Mouse (Mus musculus): ENCODE results near the gene Ift88. TPM values are rescaled to one million over a fixed set of nuclear protein-coding genes. Genes with fewer than 3 reads are reported as not detected.
A peak's percentile ranks its signal among the peaks of the same experiment; 100 is the strongest.

Gene Ift88
- polyA plus RNA-seq, 1 experiment from 2014 or later, result 15.4 TPM

GRCm38 (mm10) chr14:57395470-57395869 is 28.4 kb upstream of the Ift88 start:
- Histone ChIP-seq H3K27me3 (replicated peaks; ENCODE audit: control insufficient read depth, insufficient read depth, low read length) (no peaks in the 10 kb centered on the region), H3K4me2 (ENCODE audit: low read length) (no peak overlapping the region), H3K9me3 (replicated peaks; ENCODE audit: control insufficient read depth, low read length) (no peaks in the 10 kb centered on the region), H3K9ac (ENCODE audit: low read length) (no peak overlapping the region), H3K27ac (ENCODE audit: low read depth, low read length) (no peak overlapping the region), H3K36me3 (ENCODE audit: control insufficient read depth, insufficient read depth, low read length) (no peaks in the 10 kb centered on the region), H3K4me3 (ENCODE audit: low read depth, low read length) (no peak overlapping the region), H3K4me1 (ENCODE audit: control insufficient read depth, insufficient read depth, low read length) (0 out of 2 replicates have a peak, but pooled peaks cover 2% of the 10 kb centered on the region)
- DNase-seq (ENCODE audit: low spot score) (no peak), ATAC-seq (no peak)
- whole genome bisulfite sequencing, result 79% methylated on average over 2 of the region's 2 CpGs

DNA sequence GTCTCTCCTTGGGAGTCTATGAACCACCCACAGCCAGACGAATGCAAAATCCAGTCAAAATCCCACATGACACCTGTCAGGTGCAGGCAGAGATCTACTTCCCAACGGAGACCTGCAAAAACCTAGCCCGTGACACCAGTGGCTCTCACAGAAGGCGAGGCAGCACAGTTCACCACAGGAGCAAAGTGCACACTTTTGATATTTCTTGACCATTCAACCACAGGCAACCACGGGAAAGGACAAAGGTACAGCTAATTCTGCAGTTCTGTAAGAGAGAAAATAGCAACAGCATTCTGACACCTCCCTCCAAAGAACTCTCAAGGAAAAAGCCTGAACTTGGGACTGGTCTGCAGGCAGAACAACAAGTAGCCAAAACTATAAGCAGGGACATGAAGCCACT is 26.6 kb upstream of the Ift88 start:
- no peak overlapping the region for H3K4me2 ChIP-seq (ENCODE audit: low read length)
- WGBS, result 90% methylated on average over 5 of the region's 5 CpGs
- ATAC-seq (no peak), DNase-seq (ENCODE audit: low spot score) (no peak)
- no peak overlapping the region for H3K9ac ChIP-seq (ENCODE audit: low read length)
- H3K9me3 ChIP-seq (replicated peaks; ENCODE audit: control insufficient read depth, low read length), result no peaks in the 10 kb centered on the region
- H3K4me1 ChIP-seq (ENCODE audit: control insufficient read depth, insufficient read depth, low read length), result 0 out of 2 replicates have a peak, but pooled peaks cover 2% of the 10 kb centered on the region
- H3K27ac ChIP-seq (ENCODE audit: low read depth, low read length), result no peak overlapping the region
- H3K36me3 ChIP-seq (ENCODE audit: control insufficient read depth, insufficient read depth, low read length), result no peaks in the 10 kb centered on the region
- no peaks in the 10 kb centered on the region for H3K27me3 ChIP-seq (replicated peaks; ENCODE audit: control insufficient read depth, insufficient read depth, low read length)
- no peak overlapping the region for H3K4me3 ChIP-seq (ENCODE audit: low read depth, low read length)

DNA sequence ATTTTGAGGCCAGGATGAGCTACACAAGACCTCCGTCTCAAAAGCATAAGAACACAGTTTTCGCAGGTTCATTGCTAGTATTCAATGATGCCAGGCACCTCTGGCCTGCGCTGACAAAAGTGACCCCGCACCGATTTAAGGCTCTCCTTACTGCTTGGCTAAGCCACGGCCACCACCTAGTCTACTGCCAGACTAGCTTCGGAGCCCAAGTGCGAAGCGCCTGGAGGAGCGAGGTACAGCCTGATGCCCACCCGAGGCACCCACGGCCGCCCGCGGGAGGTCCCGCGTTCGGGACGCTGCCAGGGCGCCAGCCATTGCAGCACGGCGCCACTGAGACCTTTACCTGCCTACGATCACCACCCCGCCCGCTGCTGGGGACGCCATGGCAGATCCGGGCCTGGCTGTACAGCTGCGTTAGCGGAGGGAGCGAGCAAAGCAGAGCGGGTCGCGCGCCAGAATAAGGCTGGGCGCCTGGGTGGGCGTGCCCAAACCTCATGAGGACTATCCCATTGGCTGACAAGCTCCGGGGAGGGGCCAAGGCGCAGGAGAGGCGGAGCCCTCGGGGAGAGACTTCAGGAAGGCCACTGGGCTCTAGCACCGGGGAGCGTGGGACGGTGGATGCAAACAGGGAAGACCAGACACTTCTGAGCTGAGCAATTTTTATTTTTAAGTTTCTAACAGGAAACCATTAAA is 25.7 kb upstream of the Ift88 start, which contains the start of gene Cryl1:
Gene Cryl1, minus strand, starts transcription at position 465 of the 693 bp plus-strand sequence.
- H3K4me2 ChIP-seq (ENCODE audit: low read length), result peak within 1 kb of the TSS; percentile 73
- no peak within 1 kb of the TSS for H3K27ac ChIP-seq (ENCODE audit: low read depth, low read length)
- ATAC-seq (peak; percentile 100), DNase-seq (ENCODE audit: low spot score) (peak; percentile 97)
- H3K27me3 ChIP-seq (replicated peaks; ENCODE audit: control insufficient read depth, insufficient read depth, low read length), result no peaks in the 10 kb centered on the region
- H3K9ac ChIP-seq (ENCODE audit: low read length), result peak within 1 kb of the TSS; percentile 73
- peak within 1 kb of the TSS; percentile 55 for H3K4me3 ChIP-seq (ENCODE audit: low read depth, low read length)
- 0 out of 2 replicates have a peak, but pooled peaks cover 2% of the 10 kb centered on the region for H3K4me1 ChIP-seq (ENCODE audit: control insufficient read depth, insufficient read depth, low read length)
- H3K36me3 ChIP-seq (ENCODE audit: control insufficient read depth, insufficient read depth, low read length), result no peaks in the 10 kb centered on the region
- H3K9me3 ChIP-seq (replicated peaks; ENCODE audit: control insufficient read depth, low read length), result no peaks in the 10 kb centered on the region
- WGBS, result 3% methylated on average over 43 of the region's 43 CpGs

DNA sequence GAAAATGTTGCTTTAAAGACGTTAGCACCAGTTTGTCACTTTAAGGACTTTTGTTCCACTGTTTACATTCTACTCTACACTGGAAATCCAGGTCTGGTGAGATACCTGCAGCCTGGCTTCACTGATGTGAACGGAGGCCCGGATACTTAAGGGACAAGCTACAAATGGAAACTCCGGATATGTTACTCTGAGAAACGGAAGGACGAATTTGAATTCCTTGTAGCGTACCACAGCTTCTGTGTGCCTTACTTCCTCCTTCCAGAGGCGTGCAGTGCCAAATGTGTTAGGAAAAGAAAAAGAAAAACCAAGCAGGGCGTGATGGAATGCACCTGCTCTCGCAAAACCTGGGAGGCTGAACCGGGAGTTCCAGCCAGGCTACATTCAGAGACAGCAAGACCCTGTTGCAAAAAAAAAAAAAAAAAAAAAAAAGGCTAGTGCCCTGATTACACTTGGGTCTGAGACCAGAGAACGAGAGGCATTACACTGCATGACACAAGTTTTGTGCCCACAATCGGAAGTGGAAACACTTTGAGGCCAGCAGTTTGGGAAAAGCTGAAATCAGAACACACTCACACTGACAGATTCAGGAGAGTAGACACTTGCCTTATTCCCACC is 24.9 kb upstream of the Ift88 start:
- WGBS, result 19% methylated on average over 13 of the region's 13 CpGs
- no peaks in the 10 kb centered on the region for H3K9me3 ChIP-seq (replicated peaks; ENCODE audit: control insufficient read depth, low read length)
- peak overlapping the region; percentile 55 for H3K4me3 ChIP-seq (ENCODE audit: low read depth, low read length)
- peak overlapping the region; percentile 73 for H3K4me2 ChIP-seq (ENCODE audit: low read length)
- DNase-seq (ENCODE audit: low spot score) (peak; percentile 7), ATAC-seq (peak; percentile 5; the same call in 1 of the 2 replicates)
- no peaks in the 10 kb centered on the region for H3K27me3 ChIP-seq (replicated peaks; ENCODE audit: control insufficient read depth, insufficient read depth, low read length)
- 0 out of 2 replicates have a peak, but pooled peaks cover 2% of the 10 kb centered on the region for H3K4me1 ChIP-seq (ENCODE audit: control insufficient read depth, insufficient read depth, low read length)
- H3K27ac ChIP-seq (ENCODE audit: low read depth, low read length), result no peak overlapping the region
- peak overlapping the region; percentile 73 for H3K9ac ChIP-seq (ENCODE audit: low read length)
- H3K36me3 ChIP-seq (ENCODE audit: control insufficient read depth, insufficient read depth, low read length), result no peaks in the 10 kb centered on the region

GRCm38 (mm10) chr14:57402815-57403214 is 21.0 kb upstream of the Ift88 start:
- H3K4me2 ChIP-seq (ENCODE audit: low read length), result no peak overlapping the region
- DNase-seq (ENCODE audit: low spot score), result no peak
- no peaks in the 10 kb centered on the region for H3K9me3 ChIP-seq (replicated peaks; ENCODE audit: control insufficient read depth, low read length)
- no peak overlapping the region for H3K27ac ChIP-seq (ENCODE audit: low read depth, low read length)
- H3K4me1 ChIP-seq (ENCODE audit: control insufficient read depth, insufficient read depth, low read length), result 0 out of 2 replicates have a peak, but pooled peaks cover 2% of the 10 kb centered on the region
- no peak for ATAC-seq
- H3K4me3 ChIP-seq (ENCODE audit: low read depth, low read length), result no peak overlapping the region
- no peaks in the 10 kb centered on the region for H3K36me3 ChIP-seq (ENCODE audit: control insufficient read depth, insufficient read depth, low read length)
- no peaks in the 10 kb centered on the region for H3K27me3 ChIP-seq (replicated peaks; ENCODE audit: control insufficient read depth, insufficient read depth, low read length)
- H3K9ac ChIP-seq (ENCODE audit: low read length), result no peak overlapping the region

DNA sequence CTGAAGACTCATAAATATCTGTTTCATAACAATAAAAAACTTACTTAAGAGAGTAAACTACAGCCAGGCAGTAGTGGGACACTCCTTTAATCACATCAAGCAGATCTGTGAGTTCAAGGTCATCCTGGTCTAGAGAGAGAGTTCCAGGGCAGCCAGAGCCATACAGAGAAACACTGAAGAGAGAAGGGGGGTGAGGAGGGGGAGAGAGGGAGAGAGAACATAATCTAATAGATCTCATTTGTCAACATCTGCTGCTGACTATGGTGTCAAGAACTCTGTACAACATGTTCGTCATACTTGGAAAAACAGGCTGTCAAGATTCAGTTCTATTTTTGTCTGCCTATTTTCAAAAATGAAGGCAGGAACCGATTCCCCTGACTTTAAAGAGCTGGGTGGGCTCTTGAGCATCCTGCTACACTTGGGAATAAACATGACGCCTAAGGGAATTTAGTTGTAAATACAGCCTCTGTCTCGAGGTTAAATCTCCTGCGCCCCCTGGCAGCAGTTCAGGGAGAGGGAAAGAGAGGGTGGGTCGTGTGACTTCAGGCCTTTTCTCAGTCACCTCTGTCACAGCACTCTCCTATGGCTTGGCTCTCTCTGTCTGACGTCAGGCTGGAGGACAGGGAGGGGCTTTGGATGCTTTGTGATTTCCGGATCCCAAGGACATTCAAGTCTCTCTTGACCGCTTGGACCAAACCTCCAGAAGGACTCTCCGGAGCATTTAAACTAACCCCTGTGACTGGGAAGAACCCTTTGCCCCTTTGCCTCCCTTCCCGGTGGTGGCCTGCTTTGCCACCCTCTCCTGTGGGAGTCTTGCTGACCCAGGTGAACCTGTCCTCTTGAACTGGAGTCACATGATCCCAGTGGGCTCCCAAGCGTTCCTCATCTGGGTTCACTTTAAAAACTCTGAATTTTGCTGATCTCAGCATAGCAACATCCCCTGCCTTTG is 16.5 kb upstream of the Ift88 start:
- peak overlapping the region; percentile 10; the same call in 1 of the 2 replicates for H3K4me2 ChIP-seq (ENCODE audit: low read length)
- ATAC-seq (peak; percentile 44), DNase-seq (ENCODE audit: low spot score) (peak; percentile 55)
- H3K27me3 ChIP-seq (replicated peaks; ENCODE audit: control insufficient read depth, insufficient read depth, low read length), result no peaks in the 10 kb centered on the region
- no peak overlapping the region for H3K9ac ChIP-seq (ENCODE audit: low read length)
- no peak overlapping the region for H3K4me3 ChIP-seq (ENCODE audit: low read depth, low read length)
- H3K36me3 ChIP-seq (ENCODE audit: control insufficient read depth, insufficient read depth, low read length), result no peaks in the 10 kb centered on the region
- no peak overlapping the region for H3K27ac ChIP-seq (ENCODE audit: low read depth, low read length)
- 5% methylated on average over 12 of the region's 12 CpGs for WGBS
- no peaks in the 10 kb centered on the region for H3K9me3 ChIP-seq (replicated peaks; ENCODE audit: control insufficient read depth, low read length)
- no peaks in the 10 kb centered on the region for H3K4me1 ChIP-seq (ENCODE audit: control insufficient read depth, insufficient read depth, low read length)

GRCm38 (mm10) chr14:57408100-57408499 is 15.8 kb upstream of the Ift88 start:
- H3K9me3 ChIP-seq (replicated peaks; ENCODE audit: control insufficient read depth, low read length), result no peaks in the 10 kb centered on the region
- WGBS, result 80% methylated on average over 8 of the region's 8 CpGs
- no peak for ATAC-seq

GRCm38 (mm10) chr14:57409106-57409505 is 14.8 kb upstream of the Ift88 start:
- Histone ChIP-seq H3K27me3 (replicated peaks; ENCODE audit: control insufficient read depth, insufficient read depth, low read length) (no peaks in the 10 kb centered on the region), H3K9ac (ENCODE audit: low read length) (no peak overlapping the region), H3K4me1 (ENCODE audit: control insufficient read depth, insufficient read depth, low read length) (no peaks in the 10 kb centered on the region), H3K4me3 (ENCODE audit: low read depth, low read length) (no peak overlapping the region), H3K4me2 (ENCODE audit: low read length) (0 out of 2 replicates have a peak overlapping the region, but pooled peaks have one; percentile 7), H3K36me3 (ENCODE audit: control insufficient read depth, insufficient read depth, low read length) (no peaks in the 10 kb centered on the region), H3K9me3 (replicated peaks; ENCODE audit: control insufficient read depth, low read length) (no peaks in the 10 kb centered on the region), H3K27ac (ENCODE audit: low read depth, low read length) (no peak overlapping the region)
- DNase-seq (ENCODE audit: low spot score) (peak; percentile 87), ATAC-seq (peak; percentile 40; the same call in 1 of the 2 replicates)
- WGBS, result 7% methylated on average over 6 of the region's 6 CpGs

More at GRCm38 (mm10) chr14:57408100-57408499, 15.8 kb upstream of the Ift88 start:
- no peaks in the 10 kb centered on the region for H3K36me3 ChIP-seq (ENCODE audit: control insufficient read depth, insufficient read depth, low read length)
- no peaks in the 10 kb centered on the region for H3K27me3 ChIP-seq (replicated peaks; ENCODE audit: control insufficient read depth, insufficient read depth, low read length)
- no peak overlapping the region for H3K4me2 ChIP-seq (ENCODE audit: low read length)
- no peak overlapping the region for H3K27ac ChIP-seq (ENCODE audit: low read depth, low read length)
- DNase-seq (ENCODE audit: low spot score), result no peak
- no peak overlapping the region for H3K4me3 ChIP-seq (ENCODE audit: low read depth, low read length)
- H3K4me1 ChIP-seq (ENCODE audit: control insufficient read depth, insufficient read depth, low read length), result no peaks in the 10 kb centered on the region
- no peak overlapping the region for H3K9ac ChIP-seq (ENCODE audit: low read length)
